Mouse (Mus musculus): ENCODE data around the gene Myo5c. TPM values are rescaled to one million over a fixed set of nuclear protein-coding genes. Genes with fewer than 3 reads are reported as not detected.

The Myo5c gene
- polyA plus RNA-seq, 1 experiment from 2014 or later, result 20.1 TPM

DNA sequence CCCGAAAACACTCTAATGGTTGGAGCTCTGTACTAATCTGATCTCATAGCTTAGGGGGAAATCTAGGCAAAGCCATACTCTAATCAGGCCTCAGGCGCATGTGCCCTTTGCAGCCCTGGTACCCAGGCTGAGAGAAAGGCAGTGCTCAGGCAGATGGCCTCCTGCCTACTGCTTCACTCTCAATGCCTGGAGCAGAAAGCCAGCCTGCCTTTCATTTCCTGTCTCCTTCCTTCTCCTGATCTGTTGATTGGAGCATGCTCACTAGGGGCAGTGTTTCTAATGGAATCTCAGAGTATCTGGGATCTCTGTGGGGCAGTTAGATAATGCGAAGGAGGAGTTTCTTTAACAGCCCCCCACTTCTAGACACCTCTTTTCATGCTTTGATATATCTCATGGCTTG lies 87.5 kb downstream of the Myo5c start:
- DNase-seq (ENCODE audit: low read depth, low spot score), result no peak
- no peak for ATAC-seq
- POLR2A ChIA-PET, result interaction anchor here (0.6 kb wide), 1 partner anchor 131 kb away, joined by 3 read pairs; no protein-coding TSS in a partner anchor
- in situ Hi-C loops (cut with MboI; ENCODE audit: low pct_unique_long_range_greater_than_20kb), result no loop called here
- no peak for TF ChIP-seq CTCF (IDR thresholded peaks at IDR 0.05)
- CTCF ChIA-PET, result no interaction called here
- no peaks in the 10 kb centered on the region for H3K27me3 ChIP-seq

DNA sequence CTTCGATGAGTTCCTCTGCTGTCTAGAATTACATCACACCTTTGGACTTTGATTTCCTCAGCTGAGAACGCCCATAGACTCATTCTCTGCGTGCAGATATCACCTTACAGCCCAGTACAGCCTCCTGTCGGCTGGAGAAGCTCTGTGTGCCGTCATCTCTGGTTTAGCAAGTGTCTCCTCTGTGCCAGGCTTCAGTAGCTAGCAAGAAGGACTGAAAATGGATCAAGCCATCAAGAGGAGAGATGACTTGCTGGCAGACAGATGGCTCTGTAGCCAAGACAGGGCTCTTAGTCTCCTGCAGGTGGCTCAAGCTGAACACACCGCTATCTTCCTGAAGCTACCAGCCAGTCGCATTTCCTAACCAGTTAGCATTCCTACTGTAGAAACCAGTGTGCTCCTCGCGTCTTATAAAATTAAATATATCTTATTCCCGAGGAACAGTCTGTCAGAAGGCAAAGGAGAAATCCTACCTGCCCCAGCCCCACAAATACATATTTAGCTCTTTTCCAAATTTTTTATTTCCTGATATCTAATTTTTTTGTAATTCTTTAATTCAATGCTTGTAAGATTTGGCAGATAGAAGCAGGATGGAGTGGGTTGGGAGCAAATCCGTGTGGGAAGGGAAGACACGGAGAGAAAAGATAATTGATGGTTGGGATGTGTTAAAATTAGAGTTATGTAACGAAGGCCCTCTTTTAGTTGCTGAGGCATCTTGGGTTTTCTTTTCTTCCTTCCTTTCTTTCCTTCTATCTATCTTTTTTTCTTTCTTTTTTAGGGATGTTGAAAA lies 90.5 kb downstream of the Myo5c start:
- ChIA-PET POLR2A (no interaction called here), CTCF (interaction anchor here (1.0 kb wide), 1 partner anchor 9 kb away, joined by 3 read pairs; no protein-coding TSS in a partner anchor)
- DNase-seq (ENCODE audit: low read depth, low spot score) (no peak), ATAC-seq (no peak)
- no peak for TF ChIP-seq CTCF (IDR thresholded peaks at IDR 0.05)
- H3K27me3 ChIP-seq, result no peaks in the 10 kb centered on the region
- in situ Hi-C loops (cut with MboI; ENCODE audit: low pct_unique_long_range_greater_than_20kb), result no loop called here

DNA sequence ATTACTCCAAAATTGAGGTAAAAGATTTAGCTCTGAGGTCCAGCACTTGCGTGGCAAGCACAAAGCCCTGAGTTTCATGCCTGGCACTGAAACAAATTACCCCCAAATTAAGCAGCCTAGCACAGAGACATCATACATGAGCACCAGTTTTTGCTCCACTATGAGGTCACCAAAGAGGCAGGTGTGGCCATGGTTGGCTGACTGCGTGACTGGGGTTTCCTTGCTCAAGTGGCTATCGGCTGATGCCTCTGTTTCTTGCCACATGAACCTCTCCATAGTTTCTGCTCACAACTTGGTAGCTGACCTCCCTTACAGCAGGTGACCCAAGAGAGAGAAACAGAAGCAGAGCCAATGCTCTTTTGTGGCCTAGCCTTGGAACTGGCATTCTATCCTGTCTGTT lies 96.2 kb downstream of the Myo5c start:
- DNase-seq (ENCODE audit: low read depth, low spot score) (no peak), ATAC-seq (no peak)
- TF ChIP-seq CTCF (IDR thresholded peaks at IDR 0.05), result no peak
- in situ Hi-C loops (cut with MboI; ENCODE audit: low pct_unique_long_range_greater_than_20kb), result no loop called here
- POLR2A ChIA-PET, result no interaction called here
- CTCF ChIA-PET, result no interaction called here
- no peaks in the 10 kb centered on the region for H3K27me3 ChIP-seq

DNA sequence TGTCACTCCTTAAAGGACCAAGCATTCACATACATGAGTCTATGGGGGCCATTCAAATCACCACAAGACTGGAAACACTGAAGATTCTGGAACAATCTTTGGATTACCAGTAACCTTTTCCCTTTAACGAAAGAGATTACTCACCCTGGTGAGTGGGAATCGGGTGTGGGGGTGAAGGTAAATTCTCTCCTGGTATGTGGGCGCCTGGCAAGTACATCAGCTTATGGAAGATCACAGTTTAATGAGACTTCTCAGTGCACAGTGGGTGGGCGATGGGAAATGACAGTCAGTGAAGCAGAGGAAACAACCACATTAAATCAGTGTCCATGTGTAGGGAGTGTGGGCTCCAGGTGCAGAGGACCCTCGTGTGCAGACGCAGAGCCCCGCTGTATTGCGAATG lies 99.0 kb downstream of the Myo5c start:
- ATAC-seq (no peak), DNase-seq (ENCODE audit: low read depth, low spot score) (no peak)
- no peaks in the 10 kb centered on the region for H3K27me3 ChIP-seq
- in situ Hi-C loops (cut with MboI; ENCODE audit: low pct_unique_long_range_greater_than_20kb), result no loop called here
- ChIA-PET CTCF (interaction anchor here (1.0 kb wide), 1 partner anchor 8 kb away, joined by 3 read pairs; no protein-coding TSS in a partner anchor), POLR2A (interaction anchor here (0.7 to 1.4 kb wide), 2 partner anchors 9 to 340 kb away, joined by 3 read pairs; no protein-coding TSS in a partner anchor)
- TF ChIP-seq CTCF (IDR thresholded peaks at IDR 0.05), result no peak

DNA sequence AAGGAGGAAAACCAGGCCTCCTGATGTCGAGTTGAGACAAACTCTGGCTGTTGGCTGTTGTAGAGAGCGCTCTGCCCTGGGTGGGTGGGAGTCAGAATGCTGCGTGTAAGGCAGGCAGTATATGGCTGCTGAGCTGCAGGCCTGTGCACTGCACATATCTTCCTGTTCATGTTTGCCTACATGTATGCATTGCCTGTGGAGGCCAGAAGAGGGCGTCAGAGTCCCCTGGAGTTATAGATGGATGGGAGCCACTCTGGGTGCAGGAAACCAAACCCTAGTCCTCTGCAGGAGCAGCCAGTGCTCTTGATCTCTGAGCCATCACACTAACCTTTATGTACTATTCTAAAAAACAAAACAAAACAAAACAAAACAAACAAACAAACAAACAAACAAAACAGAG lies 102.6 kb downstream of the Myo5c start:
- in situ Hi-C loops (cut with MboI; ENCODE audit: low pct_unique_long_range_greater_than_20kb), result no loop called here
- TF ChIP-seq CTCF (IDR thresholded peaks at IDR 0.05), result no peak
- no peaks in the 10 kb centered on the region for H3K27me3 ChIP-seq
- DNase-seq (ENCODE audit: low read depth, low spot score) (no peak), ATAC-seq (no peak)
- ChIA-PET POLR2A (no interaction called here), CTCF (interaction anchor here (0.7 to 1.2 kb wide), 2 partner anchors 27 to 63 kb away, joined by 3 read pairs; no protein-coding TSS in a partner anchor)

DNA sequence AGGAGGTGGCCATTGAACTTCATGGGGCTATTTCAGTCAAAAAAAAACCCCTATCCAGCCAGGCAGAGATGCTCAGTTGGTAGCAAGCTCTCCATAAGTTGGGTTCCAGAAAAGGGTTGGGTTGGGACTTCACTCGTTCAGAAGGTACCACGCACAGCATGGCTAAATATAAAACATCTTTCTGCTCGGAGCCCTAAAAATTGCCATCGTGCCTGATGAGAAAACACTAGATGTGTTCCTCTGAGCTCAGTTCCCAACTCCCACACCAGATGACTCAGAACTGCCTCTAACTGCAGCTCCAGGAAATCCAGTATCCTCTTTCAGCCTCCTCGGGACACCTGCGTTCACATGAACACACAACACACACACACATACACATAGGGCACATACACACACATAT lies 106.2 kb downstream of the Myo5c start:
- no peak for TF ChIP-seq CTCF (IDR thresholded peaks at IDR 0.05)
- DNase-seq (ENCODE audit: low read depth, low spot score), result no peak
- in situ Hi-C loops (cut with MboI; ENCODE audit: low pct_unique_long_range_greater_than_20kb), result no loop called here
- ATAC-seq, result no peak
- POLR2A ChIA-PET, result interaction anchor here (1.0 kb wide), 1 partner anchor 28 kb away, joined by 3 read pairs; no protein-coding TSS in a partner anchor
- CTCF ChIA-PET, result interaction anchor here (1.2 to 1.5 kb wide), 3 partner anchors 12 to 17 kb away, joined by 3 to 4 read pairs (median 4); no protein-coding TSS in a partner anchor
- H3K27me3 ChIP-seq, result no peaks in the 10 kb centered on the region

DNA sequence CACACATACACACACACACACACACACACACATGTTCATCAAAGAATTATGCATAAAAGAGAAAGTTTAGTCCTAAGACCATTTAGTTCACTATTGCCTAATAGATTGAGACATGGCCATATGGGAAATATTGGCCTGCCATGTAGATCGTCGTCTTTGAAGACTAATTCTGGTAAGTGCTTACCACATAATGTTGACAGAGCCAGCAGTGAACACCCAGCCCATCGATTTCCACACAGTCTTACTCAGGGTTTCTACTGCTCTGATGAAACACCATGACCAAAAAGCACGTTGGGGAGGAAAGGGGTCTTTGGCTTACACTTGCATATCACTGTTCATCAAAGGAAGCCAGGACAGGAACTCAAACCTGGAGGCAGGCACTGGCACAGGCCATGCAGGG lies 110.6 kb downstream of the Myo5c start:
- CTCF ChIA-PET, result no interaction called here
- no peak for DNase-seq (ENCODE audit: low read depth, low spot score)

DNA sequence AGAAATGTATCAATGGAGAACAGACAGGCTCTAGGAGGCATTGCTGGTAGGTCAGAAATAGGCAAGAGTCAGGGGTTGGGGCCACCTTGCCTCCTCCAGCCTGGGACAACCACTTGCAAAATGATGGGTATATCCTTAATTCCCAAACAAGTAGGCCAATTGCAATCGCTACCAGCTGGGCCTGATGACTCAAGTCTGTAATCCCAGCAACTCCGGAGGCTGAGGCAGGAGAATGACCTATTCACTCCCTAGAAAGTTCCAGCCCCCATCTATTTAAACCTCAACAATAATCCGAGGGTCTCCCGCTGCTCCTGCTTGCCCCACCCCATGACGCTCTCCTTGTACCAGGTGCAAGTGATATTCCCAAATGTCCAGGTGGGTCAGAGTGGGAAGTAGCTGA lies 115.6 kb downstream of the Myo5c start, which contains the start of gene Bcl2l10:
Bcl2l10 (plus strand) TSS at position 301 of the 400 bp plus-strand sequence.
- no peak for DNase-seq (ENCODE audit: low read depth, low spot score)
- no peaks in the 10 kb centered on the region for H3K27me3 ChIP-seq
- ChIA-PET POLR2A (no interaction called here), CTCF (no interaction called here)
- ATAC-seq, result no peak
- in situ Hi-C loops (cut with MboI; ENCODE audit: low pct_unique_long_range_greater_than_20kb), result no loop called here
- no peak for TF ChIP-seq CTCF (IDR thresholded peaks at IDR 0.05)

More for the DNA sequence above, 110.6 kb downstream of the Myo5c start:
- H3K27me3 ChIP-seq, result no peaks in the 10 kb centered on the region
- POLR2A ChIA-PET, result no interaction called here
- no peak for TF ChIP-seq CTCF (IDR thresholded peaks at IDR 0.05)
- no peak for ATAC-seq
- in situ Hi-C loops (cut with MboI; ENCODE audit: low pct_unique_long_range_greater_than_20kb), result no loop called here

DNA sequence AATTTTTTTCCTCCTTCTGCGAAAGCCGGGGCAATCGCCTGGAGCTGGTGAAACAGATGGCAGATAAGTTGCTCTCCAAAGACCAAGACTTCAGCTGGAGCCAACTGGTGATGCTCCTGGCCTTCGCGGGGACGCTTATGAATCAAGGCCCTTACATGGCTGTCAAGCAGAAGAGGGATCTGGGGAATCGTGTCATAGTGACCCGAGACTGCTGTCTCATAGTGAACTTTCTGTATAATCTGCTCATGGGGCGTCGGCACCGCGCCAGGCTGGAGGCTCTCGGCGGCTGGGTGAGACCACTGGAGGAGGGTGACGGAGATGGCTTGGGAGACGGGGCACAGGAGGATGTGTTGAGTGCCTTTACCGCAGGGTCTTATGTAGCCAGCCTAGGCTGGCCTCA lies 116.2 kb downstream of the Myo5c start:
- DNase-seq (ENCODE audit: low read depth, low spot score), result no peak
- POLR2A ChIA-PET, result no interaction called here
- CTCF ChIA-PET, result no interaction called here
- in situ Hi-C loops (cut with MboI; ENCODE audit: low pct_unique_long_range_greater_than_20kb), result no loop called here
- no peak for TF ChIP-seq CTCF (IDR thresholded peaks at IDR 0.05)
- no peaks in the 10 kb centered on the region for H3K27me3 ChIP-seq
- ATAC-seq, result no peak

DNA sequence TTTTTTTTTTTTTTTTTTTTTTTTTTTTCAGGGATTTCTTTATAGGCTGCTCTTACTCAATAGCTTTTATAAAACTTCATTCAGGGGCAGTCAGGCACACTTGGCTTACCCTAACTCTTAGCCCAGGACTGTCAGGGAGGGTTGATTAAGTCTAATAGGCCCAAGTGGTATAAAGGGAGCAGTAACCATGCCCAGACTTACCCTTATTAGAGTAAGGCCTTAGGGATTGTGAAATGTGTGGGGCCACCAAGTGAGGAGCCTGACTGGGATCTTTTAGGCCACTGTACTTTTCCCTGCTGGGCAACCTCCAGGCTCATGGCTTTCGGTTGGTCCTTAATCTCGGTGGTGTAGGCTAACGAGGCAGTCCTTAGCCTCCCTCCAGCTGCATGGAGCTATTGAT lies 116.8 kb downstream of the Myo5c start:
- CTCF ChIA-PET, result interaction anchor here (0.8 kb wide), 1 partner anchor 88 kb away, joined by 3 read pairs; no protein-coding TSS in a partner anchor
- no peak for DNase-seq (ENCODE audit: low read depth, low spot score)
- POLR2A ChIA-PET, result interaction anchor here (0.6 kb wide), 1 partner anchor 13 kb away, joined by 7 read pairs; no protein-coding TSS in a partner anchor
- in situ Hi-C loops (cut with MboI; ENCODE audit: low pct_unique_long_range_greater_than_20kb), result no loop called here
- H3K27me3 ChIP-seq, result no peaks in the 10 kb centered on the region
- TF ChIP-seq CTCF (IDR thresholded peaks at IDR 0.05), result no peak
- ATAC-seq, result no peak

DNA sequence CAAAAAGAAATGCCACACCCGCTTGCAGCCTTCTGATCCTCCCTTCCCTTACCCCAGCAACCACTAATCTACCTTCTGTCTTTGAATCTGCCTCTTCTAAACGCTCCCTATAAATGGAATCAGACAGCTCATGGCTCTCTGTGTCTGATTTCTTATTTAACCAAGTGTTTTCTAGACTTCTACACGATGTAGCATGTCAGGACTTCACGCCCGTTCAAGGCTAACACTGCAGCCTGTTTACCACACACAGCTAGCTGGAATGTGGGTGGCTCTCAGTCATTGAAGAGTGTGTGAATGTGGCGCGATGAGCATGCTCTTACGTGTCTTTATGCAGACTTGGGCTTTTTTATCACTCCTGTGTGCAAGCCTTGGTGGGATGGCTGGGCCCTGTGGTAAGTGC lies 121.3 kb downstream of the Myo5c start:
- TF ChIP-seq CTCF (IDR thresholded peaks at IDR 0.05), result no peak
- ChIA-PET POLR2A (no interaction called here), CTCF (interaction anchor here (3.1 kb wide), 1 partner anchor 9 kb away, joined by 15 read pairs; no protein-coding TSS in a partner anchor)
- in situ Hi-C loops (cut with MboI; ENCODE audit: low pct_unique_long_range_greater_than_20kb), result no loop called here
- ATAC-seq, result no peak
- DNase-seq (ENCODE audit: low read depth, low spot score), result no peak
- H3K27me3 ChIP-seq, result no peaks in the 10 kb centered on the region

Other genes starting within 250 kb of the Myo5c start
- 167 TPM for gene Arpp19, start 194.4 kb upstream of the Myo5c start, polyA plus RNA-seq (2021)
- gene Myo5a, start 161.0 kb upstream of the Myo5c start, polyA plus RNA-seq (2021), result 48.3 TPM
- 58.9 TPM for gene Gnb5, start 74.3 kb downstream of the Myo5c start, polyA plus RNA-seq (2021)
- gene Bcl2l10, start 115.7 kb downstream of the Myo5c start, polyA plus RNA-seq (2021), result 0.08 TPM
- gene Mapk6, start 178.0 kb downstream of the Myo5c start, polyA plus RNA-seq (2021), result 74.9 TPM
- gene Leo1, start 209.5 kb downstream of the Myo5c start, polyA plus RNA-seq (2021), result 38.3 TPM

Measured in Patski (cell line).